Mouse (Mus musculus) erythroblast, embryonic 14.5 days (primary cell): ENCODE results near the gene Dgkg. TPM values are rescaled to one million over a fixed set of nuclear protein-coding genes. Genes with fewer than 3 reads are reported as not detected.

ENCODE experiments used
- H3K27me3 ChIP-seq: 2 replicates; pipeline ENCODE4 v1.6.1; 2012; ENCODE audit warnings: inconsistent platforms; ENCODE audit not compliant: control insufficient read depth
- H3K36me3 ChIP-seq: 2 replicates; pipeline ENCODE4 v1.6.1; 2012; ENCODE audit warnings: mild to moderate bottlenecking, inconsistent platforms; ENCODE audit not compliant: control insufficient read depth
- H3K4me1 ChIP-seq: 2 replicates; pipeline ENCODE4 v1.6.1; 2012; ENCODE audit warnings: inconsistent platforms; ENCODE audit not compliant: control insufficient read depth
- H3K4me3 ChIP-seq: replicated peaks from 2 replicates; pipeline ENCODE3; 2012; ENCODE audit warnings: moderate library complexity, mild to moderate bottlenecking, inconsistent platforms
- H3K9me3 ChIP-seq: 2 replicates; pipeline ENCODE4 v1.6.1; 2012; ENCODE audit warnings: low read length, inconsistent platforms, mixed read lengths; ENCODE audit not compliant: control insufficient read depth
- GATA1 ChIP-seq: IDR thresholded peaks from 2 replicates; pipeline ENCODE4 v1.6.1; 2012; ENCODE audit warnings: low read length, inconsistent platforms, mixed read lengths
- TAL1 ChIP-seq: IDR thresholded peaks from 3 replicates; pipeline ENCODE4 v1.6.1; 2012; ENCODE audit warnings: low read length, inconsistent platforms, mixed read lengths
- polyA plus RNA-seq: library from polyadenylated mRNA; stranded (reverse); fragments of >175 nt; gene quantifications from 2 replicates; pipeline ENCODE4 v1.2.3, GENCODE M21; 2012

Gene Dgkg
- polyA plus RNA-seq, 1 experiment: not detected

DNA sequence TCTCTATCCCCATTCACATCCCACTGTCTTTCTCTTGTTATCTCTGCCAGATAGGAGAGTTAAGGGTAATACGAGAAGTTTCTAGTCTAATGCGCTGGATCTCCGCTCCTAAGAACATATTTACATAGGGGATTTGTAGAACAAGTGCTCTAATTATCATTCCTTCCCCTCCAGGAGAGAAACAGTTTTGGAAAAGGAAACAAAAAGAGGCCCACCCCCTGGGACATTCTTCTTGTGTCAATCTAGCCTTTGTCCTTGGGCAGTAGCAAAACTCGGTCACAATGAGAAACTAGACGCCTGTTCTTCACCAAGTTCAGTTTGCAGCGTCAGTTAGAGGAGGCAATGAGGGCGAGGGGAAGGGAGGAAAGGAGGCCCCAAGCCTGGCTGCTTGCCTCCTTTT, 214.8 kb downstream of the Dgkg start:
- Histone ChIP-seq H3K9me3 (no peaks in the 10 kb centered on the region), H3K27me3 (peaks cover 42% of the 10 kb centered on the region), H3K36me3 (no peaks in the 10 kb centered on the region), H3K4me3 (no peak overlapping the region), H3K4me1 (peaks cover 21% of the 10 kb centered on the region)
- TF ChIP-seq GATA1: no peak
- TF ChIP-seq TAL1: no peak

DNA sequence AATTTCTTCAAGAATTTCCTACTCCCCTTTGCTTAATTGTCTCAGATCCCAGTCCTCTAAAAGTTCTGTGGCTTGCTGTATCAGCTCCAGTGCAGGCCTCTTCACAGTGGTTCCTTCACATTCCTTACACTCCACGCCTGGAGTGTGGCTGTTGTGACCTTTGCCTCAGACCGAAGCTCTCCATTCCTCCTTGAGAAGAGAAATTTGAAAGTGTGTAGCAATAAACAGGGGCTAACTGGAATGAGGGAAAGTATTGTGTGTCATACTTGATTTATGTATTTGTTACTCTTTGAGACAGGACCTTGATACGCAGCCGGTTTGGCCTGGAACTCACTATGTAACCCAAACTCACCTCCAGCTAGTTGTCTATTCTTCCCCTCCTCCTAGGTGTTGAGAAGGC, 215.7 kb downstream of the Dgkg start:
- Histone ChIP-seq H3K27me3 (peaks cover 48% of the 10 kb centered on the region), H3K4me3 (no peak overlapping the region), H3K4me1 (peaks cover 21% of the 10 kb centered on the region), H3K36me3 (no peaks in the 10 kb centered on the region), H3K9me3 (no peaks in the 10 kb centered on the region)
- TF ChIP-seq GATA1 (no peak), TAL1 (no peak)

DNA sequence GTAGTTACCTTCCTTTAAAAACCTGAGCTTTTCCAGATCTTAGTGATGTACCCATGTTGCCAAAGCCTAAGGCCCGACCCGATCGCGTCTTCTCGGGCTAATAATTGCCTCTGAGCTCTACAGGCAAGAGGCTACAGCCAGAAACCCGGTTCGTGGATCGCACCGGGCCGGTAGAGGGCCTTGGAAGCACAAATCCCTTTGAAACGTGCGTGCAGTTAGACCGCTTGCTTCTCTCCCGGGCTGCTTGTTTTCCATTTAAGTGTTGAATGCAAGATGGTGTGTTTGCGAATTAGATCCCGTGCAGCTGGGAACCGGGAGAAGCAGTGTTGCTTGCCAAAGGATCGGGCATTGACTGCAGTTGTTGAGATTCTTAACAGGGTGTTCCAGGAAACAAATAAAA, 216.8 kb downstream of the Dgkg start:
- Histone ChIP-seq H3K9me3 (no peaks in the 10 kb centered on the region), H3K27me3 (peaks cover 53% of the 10 kb centered on the region), H3K4me3 (peak overlapping the region; percentile 71), H3K36me3 (no peaks in the 10 kb centered on the region), H3K4me1 (peaks cover 21% of the 10 kb centered on the region)
- TF ChIP-seq GATA1 (no peak), TAL1 (no peak)

DNA sequence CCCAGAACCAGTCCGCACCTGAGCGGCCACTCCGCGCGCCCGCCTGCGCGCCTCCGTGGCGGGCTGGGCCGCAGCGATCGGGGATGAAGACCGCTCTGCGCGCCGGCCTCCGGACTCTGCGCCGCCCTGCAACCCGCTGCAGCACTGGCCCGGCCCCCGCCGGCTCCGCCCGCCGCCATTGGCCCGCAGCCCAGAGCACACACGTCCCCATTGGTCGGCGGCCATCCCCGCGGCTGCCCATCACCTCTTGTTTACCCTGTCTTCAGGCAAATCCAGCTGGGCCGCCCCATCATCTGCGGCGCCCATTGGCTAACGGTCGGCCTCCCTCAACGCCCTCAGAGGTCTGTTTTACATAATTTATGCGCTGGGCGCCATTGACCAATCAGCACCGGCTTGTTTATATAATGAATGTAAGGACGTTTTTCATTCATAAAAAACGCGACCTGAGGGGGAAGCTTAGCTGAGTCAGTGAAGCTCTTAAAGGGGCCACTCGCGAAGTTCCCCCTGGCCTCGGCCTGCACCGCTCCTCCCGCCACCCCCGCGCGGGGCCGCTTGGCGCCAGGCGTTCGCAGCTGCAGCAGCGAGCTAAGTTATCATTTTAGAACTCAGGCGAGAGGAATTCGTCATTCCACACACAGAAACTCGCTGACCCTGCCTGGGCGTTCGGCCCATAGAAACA, 217.4 kb downstream of the Dgkg start, which contains the start of gene Etv5:
Etv5 (minus strand) TSS at position 221 of the 679 bp plus-strand sequence.
- Histone ChIP-seq H3K4me3 (peak within 1 kb of the TSS; percentile 71), H3K4me1 (peaks cover 21% of the 10 kb centered on the region), H3K9me3 (no peaks in the 10 kb centered on the region), H3K27me3 (peaks cover 53% of the 10 kb centered on the region), H3K36me3 (no peaks in the 10 kb centered on the region)
- no peak for TF ChIP-seq TAL1
- TF ChIP-seq GATA1: no peak

DNA sequence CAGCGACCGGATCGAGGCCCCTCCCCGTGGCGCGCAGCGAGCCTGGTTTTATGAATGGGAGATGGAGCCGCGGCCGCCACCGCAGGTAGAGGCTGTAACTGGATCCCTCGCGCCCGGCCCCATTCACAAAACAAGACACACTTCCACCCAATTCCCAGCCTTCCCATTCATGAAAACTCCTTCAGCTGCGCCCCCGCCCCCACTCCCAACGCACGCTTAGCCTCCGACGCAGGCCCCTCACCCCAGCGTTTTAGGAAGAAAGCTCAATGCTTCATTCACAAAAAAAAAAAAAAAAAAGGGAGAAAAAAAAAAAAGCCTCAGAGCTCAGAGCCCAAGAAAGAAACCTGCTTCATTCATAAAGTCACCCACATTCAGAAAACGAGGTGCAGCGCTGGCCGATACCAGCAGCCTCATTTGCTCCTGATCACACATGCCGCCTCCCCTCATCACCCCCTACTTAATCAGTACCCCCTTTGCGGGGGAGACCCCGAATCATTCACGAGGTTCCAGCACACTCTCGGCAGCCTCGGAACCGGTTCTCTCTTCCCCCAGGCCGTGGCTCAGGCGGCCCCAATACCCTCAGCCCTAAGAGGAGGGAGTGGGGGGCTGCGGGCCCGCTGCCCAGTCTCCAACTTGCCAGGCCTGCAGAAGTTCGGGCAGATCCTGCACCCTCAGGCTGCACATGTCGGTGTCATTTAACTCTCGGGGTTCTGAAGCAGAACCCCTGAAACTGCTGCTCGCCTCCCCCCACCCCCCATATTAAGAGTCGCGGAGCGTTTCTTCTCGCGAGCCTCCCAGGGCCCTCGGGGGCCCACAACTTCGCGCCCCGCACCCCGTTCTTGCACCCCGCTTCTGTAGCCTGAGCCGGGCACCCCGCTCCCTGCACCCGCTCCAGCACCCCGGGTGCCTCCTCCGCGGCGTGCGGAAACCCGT, 218.3 kb downstream of the Dgkg start:
- peaks cover 21% of the 10 kb centered on the region for H3K4me1 ChIP-seq
- TF ChIP-seq TAL1 (no peak), GATA1 (no peak)
- peaks cover 53% of the 10 kb centered on the region for H3K27me3 ChIP-seq

DNA sequence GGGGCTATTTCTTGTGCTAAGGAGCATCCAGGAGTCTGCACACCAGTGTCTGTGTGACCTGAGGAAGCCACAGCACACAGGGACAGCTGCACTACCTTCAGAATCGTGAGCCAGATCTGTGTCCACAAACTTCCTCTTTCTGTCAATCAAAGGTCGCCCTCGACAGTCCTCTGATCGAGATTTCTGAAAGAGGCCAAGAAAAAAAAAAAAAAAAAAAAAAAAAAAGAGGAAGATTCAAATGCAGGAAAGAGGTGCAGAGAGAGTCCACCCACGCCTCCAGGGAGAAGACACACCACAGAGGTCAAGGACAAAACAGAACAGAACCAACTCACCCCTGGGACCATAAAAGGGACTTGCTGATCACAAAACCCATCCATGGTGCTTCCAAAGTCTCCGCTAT, 220.9 kb downstream of the Dgkg start:
- Histone ChIP-seq H3K27me3 (peaks cover 50% of the 10 kb centered on the region), H3K4me1 (peaks cover 21% of the 10 kb centered on the region), H3K36me3 (no peaks in the 10 kb centered on the region), H3K9me3 (no peaks in the 10 kb centered on the region), H3K4me3 (no peak overlapping the region)
- TF ChIP-seq TAL1 (no peak), GATA1 (no peak)

More for the DNA sequence above, 218.3 kb downstream of the Dgkg start:
- Histone ChIP-seq H3K9me3 (no peaks in the 10 kb centered on the region), H3K4me3 (peak overlapping the region; percentile 71), H3K36me3 (no peaks in the 10 kb centered on the region)

DNA sequence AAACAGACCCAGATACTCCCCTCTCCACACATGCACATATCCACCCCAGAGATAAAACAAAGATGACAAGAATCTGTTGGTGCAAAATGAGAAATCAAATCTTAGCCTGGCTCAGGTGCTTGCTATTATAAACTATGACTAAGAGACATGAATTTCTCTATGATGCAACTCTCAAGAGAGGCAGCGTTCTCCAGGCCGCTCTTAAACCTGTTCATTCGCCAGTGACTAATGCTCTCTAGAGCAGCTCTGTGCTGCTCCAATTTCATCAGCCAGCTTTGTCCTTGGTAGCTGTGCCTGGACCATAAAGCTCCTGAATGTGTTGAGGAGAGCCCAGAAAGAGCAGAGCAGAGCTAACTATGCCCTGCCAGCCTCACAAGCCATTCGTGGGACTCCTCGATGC, 222.5 kb downstream of the Dgkg start:
- Histone ChIP-seq H3K36me3 (no peaks in the 10 kb centered on the region), H3K9me3 (no peaks in the 10 kb centered on the region), H3K27me3 (peaks cover 35% of the 10 kb centered on the region), H3K4me3 (no peak overlapping the region), H3K4me1 (peaks cover 10% of the 10 kb centered on the region)
- TF ChIP-seq TAL1: no peak
- TF ChIP-seq GATA1: no peak

DNA sequence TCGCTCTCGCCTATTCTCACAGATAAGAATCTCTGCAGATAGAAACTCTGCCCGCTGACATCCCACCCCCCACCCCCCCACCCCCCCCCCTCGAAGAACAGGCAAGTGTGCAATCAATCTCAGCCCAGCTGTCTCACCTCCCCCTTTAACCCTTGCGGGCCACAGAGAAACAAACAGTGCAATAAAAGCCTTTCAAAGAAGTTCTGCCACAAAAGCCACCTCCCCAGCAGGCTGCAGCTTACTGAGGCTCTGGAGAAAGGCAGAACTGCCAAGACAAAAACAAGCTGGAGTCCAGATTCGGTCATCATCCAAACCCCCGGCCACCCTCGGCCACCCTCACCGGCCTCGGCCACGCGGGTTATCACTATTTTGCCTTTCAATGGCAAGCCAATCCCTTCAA, 223.1 kb downstream of the Dgkg start:
- peaks cover 29% of the 10 kb centered on the region for H3K27me3 ChIP-seq
- H3K4me3 ChIP-seq: no peak overlapping the region
- no peaks in the 10 kb centered on the region for H3K9me3 ChIP-seq
- TF ChIP-seq TAL1: no peak
- TF ChIP-seq GATA1: no peak
- H3K36me3 ChIP-seq: no peaks in the 10 kb centered on the region
- H3K4me1 ChIP-seq: peaks cover 8% of the 10 kb centered on the region

DNA sequence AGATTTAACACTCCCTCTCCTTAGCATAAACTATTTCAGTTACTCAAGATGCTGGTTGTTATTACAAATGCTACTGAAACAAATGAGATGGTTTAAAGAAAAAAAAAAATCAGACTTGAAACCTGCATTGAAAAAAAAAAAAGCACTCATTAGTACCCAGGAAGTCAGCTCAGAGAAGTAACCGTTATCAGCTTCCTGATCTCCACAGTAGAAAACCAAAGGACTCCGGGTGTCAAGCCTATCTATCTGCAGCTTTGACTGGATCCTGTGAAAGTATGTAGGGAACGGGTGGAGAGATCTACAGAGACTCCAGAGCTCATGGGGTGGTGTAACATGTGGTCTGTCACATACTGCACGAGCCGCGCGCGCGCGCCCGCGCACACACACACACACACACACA, 225.2 kb downstream of the Dgkg start:
- Histone ChIP-seq H3K9me3 (no peaks in the 10 kb centered on the region), H3K27me3 (peaks cover 7% of the 10 kb centered on the region), H3K4me3 (no peak overlapping the region), H3K36me3 (no peaks in the 10 kb centered on the region), H3K4me1 (peaks cover 2% of the 10 kb centered on the region; the same call in 1 of the 2 replicates)
- TF ChIP-seq TAL1: no peak
- 0 out of 2 replicates have a peak, but pooled peaks have one; percentile 17 for TF ChIP-seq GATA1
